Mouse (Mus musculus) stomach, embryonic 16.5 days (tissue): ENCODE results near the gene Wfdc6a. TPM values are rescaled to one million over a fixed set of nuclear protein-coding genes. Genes with fewer than 3 reads are reported as not detected.
"Not testable (repeated sequence)": the region's sequence is repeated elsewhere in the genome, so short reads cannot be mapped to it uniquely, and the experiment has no call there.

Experiments
- ATAC-seq: fragments of 200-750 bp; cut with Nextera tagmentation; 2 replicates; pipeline ENCODE4 v1.8.0; 2017; ENCODE audit warnings: moderate number of reproducible peaks, moderate TSS enrichment; ENCODE audit not compliant: insufficient read depth, low FRiP score
- H3K27ac ChIP-seq: fragments of 300-500 bp; sonication (generic); 2 replicates; pipeline ENCODE4 v1.5.1; 2014; ENCODE audit warnings: low read length
- H3K27me3 ChIP-seq: fragments of 300-500 bp; sonication (generic); 2 replicates; pipeline ENCODE4 v1.6.1; 2014; ENCODE audit warnings: low read length, control low read depth, mixed read lengths; ENCODE audit not compliant: control insufficient read depth, insufficient read depth
- H3K36me3 ChIP-seq: fragments of 300-500 bp; sonication (generic); 2 replicates; pipeline ENCODE4 v1.6.1; 2014; ENCODE audit warnings: low read length; ENCODE audit not compliant: control insufficient read depth, insufficient read depth
- H3K4me1 ChIP-seq: fragments of 300-500 bp; sonication (generic); 2 replicates; pipeline ENCODE4 v1.6.1; 2014; ENCODE audit warnings: low read length, control low read depth, mixed read lengths; ENCODE audit not compliant: control insufficient read depth, insufficient read depth
- H3K4me2 ChIP-seq: fragments of 300-500 bp; sonication (generic); 2 replicates; pipeline ENCODE4 v1.6.1; 2014; ENCODE audit warnings: low read depth, low read length, mixed read lengths
- H3K4me3 ChIP-seq: fragments of 300-500 bp; sonication (generic); replicated peaks from 2 replicates; pipeline ENCODE4 v1.5.1; 2014; ENCODE audit warnings: mild to moderate bottlenecking, low read length
- H3K9ac ChIP-seq: fragments of 300-500 bp; sonication (generic); 2 replicates; pipeline ENCODE4 v1.6.1; 2014; ENCODE audit warnings: low read length
- H3K9me3 ChIP-seq: fragments of 300-500 bp; sonication (generic); replicated peaks from 2 replicates; pipeline ENCODE4 v1.6.1; 2016; ENCODE audit warnings: low read length, control low read depth; ENCODE audit not compliant: control insufficient read depth
- WGBS: fragments of 180-500 bp; shearing (Covaris S2); extraction: QIAGEN DNeasy Blood & Tissue Kit; methylation state at CpG from one replicate; pipeline ENCODE4 v1.1.7; 2014; 5-methylcytosine and 5-hydroxymethylcytosine counted together
- polyA plus RNA-seq: library from polyadenylated mRNA; unstranded; fragments of >200 nt; fragmentation: Nextera tagmentation; extraction: Ambion mirVana; gene quantifications from 2 replicates; pipeline ENCODE4 v1.2.1, GENCODE M21; 2015

The Wfdc6a gene
- 1.3 and 2.2 TPM in 2 replicates for polyA plus RNA-seq

DNA sequence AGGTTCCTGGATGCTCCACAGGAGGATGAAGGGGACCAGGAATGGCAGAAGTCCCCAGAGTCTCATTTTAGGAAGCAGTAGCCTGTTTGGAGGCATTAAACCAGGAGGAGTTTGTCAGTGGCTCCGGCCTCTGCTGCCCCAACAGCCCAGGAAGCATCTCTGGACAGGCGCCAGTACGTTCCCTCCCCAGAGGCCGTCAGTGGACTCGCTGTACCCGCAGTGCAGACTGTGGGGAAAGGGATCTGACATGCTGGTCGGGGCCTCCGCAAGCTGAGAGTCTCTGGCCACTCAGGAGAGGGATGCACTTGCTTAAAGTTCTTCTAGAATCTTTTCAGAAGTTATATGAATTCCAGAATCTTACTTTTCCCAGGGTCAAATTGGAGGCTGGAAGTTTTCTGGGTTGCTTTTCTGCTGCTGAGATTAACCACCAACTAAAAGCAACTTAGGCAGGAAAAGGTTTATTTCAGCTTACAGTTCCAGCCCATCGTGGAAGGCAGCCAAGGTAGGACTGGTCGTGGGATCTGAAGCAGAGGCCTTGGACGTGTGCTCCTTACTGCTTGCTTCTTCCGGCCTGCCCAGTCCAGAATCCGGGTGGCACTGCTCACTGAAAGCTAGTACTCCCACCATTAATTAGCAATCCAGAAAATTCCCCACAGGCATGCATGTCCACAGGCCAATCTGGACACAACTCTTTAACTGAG, at the start of gene Wfdc6a:
Gene Wfdc6a (minus strand): TSS at position 423 of the 701 bp plus-strand sequence.
- not testable (repeated sequence) for H3K4me3 ChIP-seq, H3K9ac ChIP-seq, H3K27me3 ChIP-seq, ATAC-seq, H3K4me2 ChIP-seq, H3K9me3 ChIP-seq, H3K36me3 ChIP-seq, H3K4me1 ChIP-seq
- 0 out of 2 replicates have a peak within 1 kb of the TSS, but pooled peaks have one; percentile 2 for H3K27ac ChIP-seq
- 50% methylated on average over 13 of the region's 13 CpGs for WGBS

DNA sequence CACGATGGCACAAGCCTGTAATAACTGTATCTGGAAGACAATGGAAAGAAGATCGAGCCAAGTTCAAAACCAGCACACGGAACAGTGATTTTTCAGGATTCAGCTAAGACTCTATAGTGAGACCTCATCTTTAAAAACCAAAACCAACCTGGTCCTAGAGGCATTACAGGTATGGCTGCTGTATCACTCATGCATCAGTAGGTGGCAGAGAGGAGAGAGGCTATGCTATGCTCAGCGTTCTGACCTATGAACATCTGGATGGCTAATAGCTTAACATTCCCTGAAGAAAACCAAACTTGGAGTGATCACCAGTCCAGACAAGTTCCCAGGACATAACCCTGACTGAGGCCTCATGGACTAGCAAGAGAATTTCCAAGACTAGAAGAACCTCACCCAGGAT, 36.5 kb upstream of the Wfdc6a start:
- 77% methylated on average over 4 of the region's 4 CpGs for WGBS
- Histone ChIP-seq H3K27ac (no peak overlapping the region), H3K4me1 (no peaks in the 10 kb centered on the region), H3K27me3 (no peaks in the 10 kb centered on the region), H3K4me2 (no peak overlapping the region), H3K36me3 (no peaks in the 10 kb centered on the region), H3K9me3 (no peaks in the 10 kb centered on the region), H3K4me3 (no peak overlapping the region), H3K9ac (no peak overlapping the region)
- no peak for ATAC-seq

DNA sequence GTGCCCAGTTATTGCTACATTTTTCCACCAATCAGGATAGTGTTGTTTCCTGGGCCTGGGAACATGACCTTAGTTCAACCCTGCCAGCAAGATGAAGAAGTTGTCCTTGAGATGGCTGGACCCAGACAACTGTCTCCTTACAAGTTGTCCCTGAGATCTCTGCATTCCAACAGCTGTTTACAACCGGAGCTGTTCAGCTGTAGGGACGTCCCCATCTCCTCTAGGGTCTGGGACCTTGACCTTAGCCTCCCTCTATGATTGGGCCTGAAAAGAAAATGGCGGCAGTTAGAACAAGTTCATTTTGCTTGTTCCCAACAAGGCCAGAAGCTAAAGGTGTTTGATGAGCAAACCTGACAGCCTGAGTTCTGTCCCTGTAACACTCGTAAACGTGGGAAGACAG, 33.8 kb upstream of the Wfdc6a start:
- Histone ChIP-seq H3K9me3 (no peaks in the 10 kb centered on the region), H3K27ac (no peak overlapping the region), H3K9ac (no peak overlapping the region), H3K36me3 (no peaks in the 10 kb centered on the region), H3K4me2 (no peak overlapping the region), H3K4me1 (no peaks in the 10 kb centered on the region), H3K4me3 (no peak overlapping the region), H3K27me3 (no peaks in the 10 kb centered on the region)
- 59% methylated on average over 5 of the region's 5 CpGs for WGBS
- ATAC-seq: no peak

DNA sequence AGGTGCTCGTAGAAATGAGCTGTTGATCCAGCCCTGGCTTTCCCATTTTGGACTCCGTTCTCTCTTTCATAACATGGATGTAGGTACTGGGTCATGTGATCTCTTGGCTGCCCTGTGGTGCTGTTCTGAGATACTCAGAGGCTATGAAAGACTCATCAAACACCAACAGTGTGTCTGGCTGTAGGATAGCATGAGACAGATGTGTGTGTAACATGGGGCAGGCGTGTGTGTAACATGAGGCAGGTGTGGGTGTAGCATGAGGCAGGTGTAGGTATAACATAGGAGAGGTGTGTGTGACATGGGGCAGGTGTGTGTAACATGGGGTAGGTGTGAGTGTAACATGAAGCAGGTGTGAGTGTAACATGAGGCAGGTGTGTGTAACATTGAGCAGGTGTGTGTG, 30.1 kb upstream of the Wfdc6a start:
- Histone ChIP-seq H3K9me3 (no peaks in the 10 kb centered on the region), H3K27ac (no peak overlapping the region), H3K27me3 (no peaks in the 10 kb centered on the region), H3K36me3 (no peaks in the 10 kb centered on the region), H3K4me3 (no peak overlapping the region), H3K4me2 (no peak overlapping the region), H3K9ac (no peak overlapping the region), H3K4me1 (no peaks in the 10 kb centered on the region)
- WGBS: 91% methylated on average over 3 of the region's 3 CpGs
- ATAC-seq: no peak

- H3K9ac ChIP-seq, H3K27me3 ChIP-seq, H3K4me2 ChIP-seq, H3K4me3 ChIP-seq, ATAC-seq, H3K9me3 ChIP-seq, H3K36me3 ChIP-seq, H3K4me1 ChIP-seq, H3K27ac ChIP-seq: not testable (repeated sequence)
- 48% methylated on average over 8 of the region's 8 CpGs for WGBS
Observed at GRCm38 (mm10) chr2:164613471-164613870, 28.2 kb upstream of the Wfdc6a start, which contains the start of the genes Wfdc6b and Wfdc8. Wfdc6b (plus strand) TSS chr2:164613522. Wfdc8 (minus strand) TSS chr2:164613626.

- Histone ChIP-seq H3K4me1 (no peaks in the 10 kb centered on the region), H3K4me2 (no peak overlapping the region), H3K27ac (no peak overlapping the region), H3K9ac (no peak overlapping the region), H3K9me3 (no peaks in the 10 kb centered on the region; the same call in 1 of the 2 replicates), H3K4me3 (no peak overlapping the region), H3K27me3 (no peaks in the 10 kb centered on the region), H3K36me3 (no peaks in the 10 kb centered on the region)
- ATAC-seq: no peak
- 61% methylated on average over 6 of the region's 6 CpGs for WGBS
Observed at GRCm38 (mm10) chr2:164608781-164609180, 23.5 kb upstream of the Wfdc6a start.

GRCm38 (mm10) chr2:164604411-164604810, 19.2 kb upstream of the Wfdc6a start:
- Histone ChIP-seq H3K9ac (no peak overlapping the region), H3K27me3 (no peaks in the 10 kb centered on the region), H3K9me3 (peaks cover 6% of the 10 kb centered on the region; the same call in 1 of the 2 replicates), H3K4me1 (no peaks in the 10 kb centered on the region), H3K36me3 (no peaks in the 10 kb centered on the region), H3K4me3 (no peak overlapping the region), H3K4me2 (no peak overlapping the region), H3K27ac (no peak overlapping the region)
- WGBS: 86% methylated on average over 8 of the region's 8 CpGs
- no peak for ATAC-seq

GRCm38 (mm10) chr2:164603482-164603881, 18.2 kb upstream of the Wfdc6a start:
- WGBS: 92% methylated on average over 3 of the region's 3 CpGs
- peaks cover 6% of the 10 kb centered on the region; the same call in 1 of the 2 replicates for H3K9me3 ChIP-seq
- no peak overlapping the region for H3K4me2 ChIP-seq
- no peaks in the 10 kb centered on the region for H3K36me3 ChIP-seq
- H3K4me3 ChIP-seq: no peak overlapping the region
- H3K9ac ChIP-seq: no peak overlapping the region
- no peaks in the 10 kb centered on the region for H3K27me3 ChIP-seq
- no peaks in the 10 kb centered on the region for H3K4me1 ChIP-seq
- H3K27ac ChIP-seq: no peak overlapping the region
- no peak for ATAC-seq

GRCm38 (mm10) chr2:164600179-164600578, 14.9 kb upstream of the Wfdc6a start:
- 70% methylated on average over 3 of the region's 3 CpGs for WGBS
- H3K4me3 ChIP-seq: no peak overlapping the region
- no peaks in the 10 kb centered on the region for H3K36me3 ChIP-seq
- H3K4me1 ChIP-seq: no peaks in the 10 kb centered on the region
- no peak for ATAC-seq
- no peak overlapping the region for H3K4me2 ChIP-seq
- H3K27ac ChIP-seq: no peak overlapping the region
- H3K9ac ChIP-seq: no peak overlapping the region
- peaks cover 6% of the 10 kb centered on the region; the same call in 1 of the 2 replicates for H3K9me3 ChIP-seq
- H3K27me3 ChIP-seq: no peaks in the 10 kb centered on the region
